Mouse (Mus musculus): ENCODE measurements around the gene Gm49339.

DNA sequence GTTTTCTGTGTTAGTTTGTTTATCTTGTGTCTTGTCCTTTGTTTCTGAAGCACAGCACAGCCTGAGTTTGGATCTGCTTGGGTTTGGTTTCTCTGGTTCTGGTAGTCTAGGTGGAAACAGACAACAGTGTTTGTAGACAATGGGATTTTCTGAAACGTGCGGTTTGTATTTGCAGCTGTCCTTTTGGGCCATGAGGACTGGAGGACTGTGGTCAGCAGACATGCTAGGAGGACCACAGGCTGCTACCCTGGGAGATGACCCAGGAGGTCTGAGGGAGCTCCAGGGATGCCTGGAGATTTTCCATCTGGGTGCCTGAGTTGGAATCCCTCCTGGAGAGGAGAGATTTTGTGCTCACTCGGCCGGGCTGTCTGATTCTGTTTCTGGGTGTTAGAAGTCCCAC is 46.2 kb downstream of the Gm49339 start:
- TF ChIP-seq CTCF (IDR thresholded peaks at IDR 0.05; ENCODE audit: low read depth) (no peak), EP300 (IDR thresholded peaks at IDR 0.05; ENCODE audit: low read depth) (no peak)
